Mouse (Mus musculus) neural tube, embryonic 15.5 days (tissue): ENCODE data around the gene Vps11. TPM values are rescaled to one million over a fixed set of nuclear protein-coding genes. Genes with fewer than 3 reads are reported as not detected.
"Not testable (repeated sequence)": the region's sequence is repeated elsewhere in the genome, so short reads cannot be mapped to it uniquely, and the experiment has no call there.

Experiments used
- ATAC-seq: fragments of 200-750 bp; cut with Nextera tagmentation; 2 replicates; pipeline ENCODE4 v1.8.0; 2017; ENCODE audit warnings: mild to moderate bottlenecking, moderate TSS enrichment, moderate library complexity; ENCODE audit not compliant: low FRiP score
- H3K27ac ChIP-seq: fragments of 300-500 bp; sonication (generic); replicated peaks from 2 replicates; pipeline ENCODE4 v1.5.1; 2015; ENCODE audit warnings: mild to moderate bottlenecking, inconsistent platforms
- H3K27me3 ChIP-seq: fragments of 300-500 bp; sonication (generic); replicated peaks from 2 replicates; pipeline ENCODE4 v1.6.1; 2015; ENCODE audit warnings: inconsistent platforms
- H3K36me3 ChIP-seq: fragments of 300-500 bp; sonication (generic); 2 replicates; pipeline ENCODE4 v1.6.1; 2015; ENCODE audit warnings: inconsistent platforms
- H3K4me1 ChIP-seq: fragments of 300-500 bp; sonication (generic); 2 replicates; pipeline ENCODE4 v1.6.1; 2015; ENCODE audit warnings: inconsistent platforms
- H3K4me2 ChIP-seq: fragments of 300-500 bp; sonication (generic); 2 replicates; pipeline ENCODE4 v1.6.1; 2015; ENCODE audit warnings: inconsistent platforms, mild to moderate bottlenecking, moderate library complexity
- H3K4me3 ChIP-seq: fragments of 300-500 bp; sonication (generic); replicated peaks from 2 replicates; pipeline ENCODE4 v1.5.1; 2015; ENCODE audit warnings: mild to moderate bottlenecking, inconsistent platforms
- H3K9ac ChIP-seq: fragments of 300-500 bp; sonication (generic); replicated peaks from 2 replicates; pipeline ENCODE4 v1.6.1; 2015; ENCODE audit warnings: mild to moderate bottlenecking, inconsistent platforms
- H3K9me3 ChIP-seq: fragments of 300-500 bp; sonication (generic); replicated peaks from 2 replicates; pipeline ENCODE4 v1.6.1; 2016; ENCODE audit warnings: inconsistent platforms
- WGBS: fragments of 180-500 bp; shearing (Covaris S2); methylation state at CpG from one replicate; pipeline ENCODE4 v1.1.7; 2015; ENCODE audit warnings: mixed read lengths; 5-methylcytosine and 5-hydroxymethylcytosine counted together
- polyA plus RNA-seq: library from polyadenylated mRNA; unstranded; fragments of >200 nt; fragmentation: Nextera tagmentation; extraction: Ambion mirVana; gene quantifications from 2 replicates; pipeline ENCODE4 v1.2.1, GENCODE M21; 2015

Gene Vps11
- polyA plus RNA-seq, 1 experiment from 2014 or later: 40.8 TPM

DNA sequence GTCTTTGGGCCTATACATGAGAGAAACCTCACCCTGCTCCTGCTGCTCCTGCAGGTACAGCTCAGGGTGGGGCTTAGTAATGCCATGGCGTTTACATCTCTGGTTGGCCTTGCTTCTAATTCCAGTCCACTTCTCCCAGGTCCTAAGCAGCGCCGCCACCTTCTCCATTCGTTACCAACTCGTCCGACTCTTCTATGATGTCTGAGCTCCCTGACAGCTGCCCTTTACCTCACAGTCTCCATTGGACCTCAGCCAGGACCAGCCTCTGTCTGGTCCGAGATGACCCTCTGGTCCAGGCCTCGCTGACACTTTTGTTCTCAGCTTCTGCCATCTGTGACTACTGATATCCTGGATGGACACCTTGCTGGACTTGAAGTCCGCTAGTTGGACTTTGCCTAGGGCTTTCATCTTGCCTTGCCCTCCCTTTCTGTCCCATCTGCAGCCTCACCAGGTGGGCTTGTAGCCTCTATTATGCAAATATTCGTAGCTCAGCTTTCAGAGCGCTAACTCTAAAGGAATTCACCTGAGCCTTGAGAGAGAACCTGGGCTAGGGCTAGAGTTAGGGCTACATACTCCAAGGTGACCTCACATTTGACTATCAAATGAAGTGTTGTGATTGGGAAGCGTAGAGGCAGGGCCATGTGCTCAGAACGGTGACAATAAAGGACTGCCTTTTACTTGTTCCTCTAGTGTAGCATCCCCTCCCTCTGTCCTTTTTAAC lies 28.4 kb downstream of the Vps11 start:
- WGBS: 96% methylated on average over 13 of the region's 13 CpGs
- Histone ChIP-seq H3K36me3 (peaks cover 52% of the 10 kb centered on the region), H3K9ac (no peak overlapping the region), H3K9me3 (no peaks in the 10 kb centered on the region), H3K4me2 (no peak overlapping the region), H3K27ac (no peak overlapping the region), H3K27me3 (no peaks in the 10 kb centered on the region), H3K4me3 (no peak overlapping the region), H3K4me1 (peaks cover 25% of the 10 kb centered on the region)
- no peak for ATAC-seq

DNA sequence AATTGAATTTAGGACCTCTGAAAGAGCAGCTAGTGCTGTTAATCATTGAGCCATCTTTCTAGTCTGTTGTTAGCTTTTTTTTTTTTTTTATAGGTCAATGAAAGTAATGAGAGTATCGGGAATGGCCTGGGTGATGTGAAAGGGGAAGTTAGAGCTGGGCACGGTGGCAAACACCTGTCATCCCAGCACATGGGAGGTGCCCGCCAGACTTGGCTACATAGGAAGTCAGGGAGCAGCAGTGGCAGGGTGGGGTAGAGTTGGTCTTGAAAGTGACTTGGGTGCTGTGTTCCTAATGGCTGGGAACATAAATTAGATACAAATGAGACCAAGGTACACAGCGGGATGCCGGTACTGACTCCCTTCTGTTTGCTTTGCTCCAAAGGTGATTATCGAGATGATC lies 30.7 kb downstream of the Vps11 start:
- Histone ChIP-seq H3K27me3 (no peaks in the 10 kb centered on the region), H3K4me2 (no peak overlapping the region), H3K27ac (no peak overlapping the region), H3K4me3 (no peak overlapping the region), H3K4me1 (peaks cover 19% of the 10 kb centered on the region), H3K36me3 (peaks cover 48% of the 10 kb centered on the region), H3K9me3 (no peaks in the 10 kb centered on the region), H3K9ac (no peak overlapping the region)
- ATAC-seq: no peak
- 92% methylated on average over 6 of the region's 6 CpGs for WGBS

DNA sequence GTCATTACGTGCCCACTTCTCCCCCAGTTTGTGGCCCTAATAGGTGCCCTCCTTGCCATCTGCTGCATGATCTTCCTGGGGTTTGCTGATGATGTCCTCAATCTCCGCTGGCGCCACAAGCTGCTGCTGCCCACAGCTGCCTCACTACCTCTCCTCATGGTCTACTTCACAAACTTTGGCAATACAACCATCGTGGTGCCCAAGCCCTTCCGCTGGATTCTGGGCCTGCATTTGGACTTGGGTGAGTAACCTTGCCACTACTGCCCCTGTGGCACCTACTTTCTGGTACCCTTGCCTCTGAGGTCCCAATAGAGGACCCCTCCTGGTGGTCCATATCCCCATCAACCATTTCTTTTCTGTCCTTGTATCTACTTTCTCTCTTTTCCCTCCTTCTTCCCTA lies 33.5 kb downstream of the Vps11 start:
- Histone ChIP-seq H3K9ac (0 out of 2 replicates have a peak overlapping the region, but pooled peaks have one; percentile 93), H3K4me3 (peak overlapping the region; percentile 85), H3K27ac (no peak overlapping the region), H3K4me2 (peak overlapping the region; percentile 91), H3K4me1 (peaks cover 19% of the 10 kb centered on the region), H3K9me3 (no peaks in the 10 kb centered on the region), H3K36me3 (peaks cover 39% of the 10 kb centered on the region), H3K27me3 (no peaks in the 10 kb centered on the region)
- 91% methylated on average over 5 of the region's 5 CpGs for WGBS
- ATAC-seq: no peak

DNA sequence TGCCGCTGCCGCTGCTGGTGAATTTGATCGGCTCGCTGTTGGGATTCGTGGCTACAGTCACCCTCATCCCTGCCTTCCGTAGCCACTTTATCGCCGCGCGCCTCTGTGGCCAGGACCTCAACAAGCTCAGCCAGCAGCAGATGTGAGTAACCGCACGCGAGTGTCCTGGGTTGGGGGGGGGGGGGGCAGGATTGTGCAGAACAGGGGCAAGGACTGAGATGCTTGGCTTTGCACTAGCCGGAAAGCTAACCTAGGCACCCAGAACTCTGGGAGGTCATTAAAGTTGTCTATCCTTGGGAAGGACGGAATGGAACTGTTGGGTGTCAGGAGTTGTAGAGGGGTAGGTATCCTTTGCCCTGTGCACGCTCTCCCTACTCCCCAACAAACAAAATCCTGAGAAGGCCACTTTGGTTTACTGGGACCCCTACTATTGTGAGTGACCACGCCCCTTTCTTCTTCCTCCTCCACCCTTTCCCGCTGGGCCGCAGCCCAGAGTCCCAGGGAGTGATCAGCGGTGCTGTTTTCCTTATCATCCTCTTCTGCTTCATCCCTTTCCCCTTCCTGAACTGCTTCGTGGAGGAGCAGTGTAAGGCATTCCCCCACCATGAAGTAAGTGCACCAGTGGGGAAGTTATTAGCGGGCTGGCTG lies 34.3 kb downstream of the Vps11 start:
- H3K36me3 ChIP-seq: peaks cover 32% of the 10 kb centered on the region
- peak; percentile 30; the same call in 1 of the 2 replicates for ATAC-seq
- no peaks in the 10 kb centered on the region for H3K9me3 ChIP-seq
- no peaks in the 10 kb centered on the region for H3K27me3 ChIP-seq
- WGBS: under 1% methylated on average over 22 of the region's 22 CpGs
- H3K4me3 ChIP-seq: peak overlapping the region; percentile 85
- peaks cover 19% of the 10 kb centered on the region for H3K4me1 ChIP-seq
- peak overlapping the region; percentile 91 for H3K4me2 ChIP-seq
- peak overlapping the region; percentile 93 for H3K27ac ChIP-seq
- H3K9ac ChIP-seq: peak overlapping the region; percentile 93

DNA sequence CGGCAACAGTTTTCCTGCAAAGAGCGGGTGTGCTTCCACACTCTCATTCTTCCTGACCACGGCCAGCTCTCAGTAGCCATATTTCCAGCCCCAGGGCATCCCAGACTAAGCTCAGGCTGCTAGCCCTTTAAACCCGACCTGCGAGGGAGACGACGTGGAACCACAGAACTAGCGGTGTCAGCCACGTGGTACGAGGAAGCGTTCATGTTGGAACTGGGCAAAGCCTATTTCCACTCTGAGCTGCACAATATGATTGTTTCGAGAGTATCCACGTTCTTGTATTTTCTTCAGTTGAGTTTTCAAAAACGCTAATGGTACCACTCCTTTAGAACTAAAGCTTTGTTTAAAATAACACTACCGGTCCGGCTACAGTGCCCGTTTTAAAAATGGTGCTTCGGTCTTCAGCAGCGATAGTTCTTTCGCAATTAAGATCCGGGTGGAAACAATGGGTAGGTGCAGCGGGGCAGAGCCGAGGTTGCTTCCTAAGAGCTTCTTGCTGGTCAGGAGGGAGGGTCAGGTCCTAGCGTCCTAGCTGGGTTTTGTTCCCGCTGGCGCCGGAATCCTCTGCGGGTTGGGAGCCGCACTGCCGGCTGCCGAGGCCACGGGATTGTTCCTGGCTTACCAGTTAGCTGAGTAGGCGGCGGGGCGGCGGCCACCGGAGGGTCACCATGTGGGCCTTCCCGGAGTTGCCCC lies 35.0 kb downstream of the Vps11 start:
- Histone ChIP-seq H3K4me1 (peaks cover 19% of the 10 kb centered on the region), H3K36me3 (peaks cover 26% of the 10 kb centered on the region), H3K4me2 (peak overlapping the region; percentile 91), H3K27ac (peak overlapping the region; percentile 93), H3K4me3 (peak overlapping the region; percentile 85), H3K27me3 (no peaks in the 10 kb centered on the region), H3K9ac (peak overlapping the region; percentile 93), H3K9me3 (no peaks in the 10 kb centered on the region)
- peak; percentile 95 for ATAC-seq
- WGBS: under 1% methylated on average over 38 of the region's 38 CpGs

DNA sequence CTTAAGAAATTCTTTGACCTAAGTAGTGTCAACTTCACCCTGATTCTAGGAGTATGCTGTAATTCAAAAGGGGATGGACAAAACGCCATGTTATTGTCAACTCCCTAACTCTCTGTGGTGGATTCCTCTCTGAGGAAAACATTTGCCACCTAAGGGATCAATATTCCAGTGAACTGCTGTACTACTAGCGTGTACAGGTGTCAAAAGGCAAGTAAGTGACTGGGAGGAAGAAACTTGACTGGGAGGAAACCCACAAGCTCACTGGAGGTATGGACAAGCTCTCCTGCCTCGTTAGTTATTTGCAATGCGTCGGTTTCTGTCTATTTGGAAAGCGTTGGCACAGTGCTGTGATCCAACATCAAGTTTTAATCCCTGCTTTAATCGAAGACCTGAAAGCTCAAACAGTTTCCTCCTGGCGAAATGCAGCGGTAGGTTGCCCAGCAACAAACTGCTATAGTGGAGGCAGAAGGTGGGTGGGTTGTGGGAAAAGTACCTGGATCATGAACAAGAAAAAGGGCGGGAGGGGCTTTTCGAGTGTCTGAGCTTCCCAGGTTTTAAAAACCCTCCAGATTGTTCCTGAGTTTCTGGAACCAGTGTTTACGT lies 35.6 kb downstream of the Vps11 start, which contains the start of gene Dpagt1:
Dpagt1 (plus strand) TSS at position 252 of the 603 bp plus-strand sequence.
- peak; percentile 46; the same call in 1 of the 2 replicates for ATAC-seq
- H3K9me3 ChIP-seq: no peaks in the 10 kb centered on the region
- peak within 1 kb of the TSS; percentile 85 for H3K4me3 ChIP-seq
- WGBS: 3% methylated on average over 12 of the region's 12 CpGs
- H3K4me1 ChIP-seq: peaks cover 21% of the 10 kb centered on the region
- H3K9ac ChIP-seq: peak within 1 kb of the TSS; percentile 93
- H3K36me3 ChIP-seq: peaks cover 19% of the 10 kb centered on the region
- H3K27ac ChIP-seq: peak within 1 kb of the TSS; percentile 93
- H3K27me3 ChIP-seq: no peaks in the 10 kb centered on the region
- peak within 1 kb of the TSS; percentile 91 for H3K4me2 ChIP-seq

DNA sequence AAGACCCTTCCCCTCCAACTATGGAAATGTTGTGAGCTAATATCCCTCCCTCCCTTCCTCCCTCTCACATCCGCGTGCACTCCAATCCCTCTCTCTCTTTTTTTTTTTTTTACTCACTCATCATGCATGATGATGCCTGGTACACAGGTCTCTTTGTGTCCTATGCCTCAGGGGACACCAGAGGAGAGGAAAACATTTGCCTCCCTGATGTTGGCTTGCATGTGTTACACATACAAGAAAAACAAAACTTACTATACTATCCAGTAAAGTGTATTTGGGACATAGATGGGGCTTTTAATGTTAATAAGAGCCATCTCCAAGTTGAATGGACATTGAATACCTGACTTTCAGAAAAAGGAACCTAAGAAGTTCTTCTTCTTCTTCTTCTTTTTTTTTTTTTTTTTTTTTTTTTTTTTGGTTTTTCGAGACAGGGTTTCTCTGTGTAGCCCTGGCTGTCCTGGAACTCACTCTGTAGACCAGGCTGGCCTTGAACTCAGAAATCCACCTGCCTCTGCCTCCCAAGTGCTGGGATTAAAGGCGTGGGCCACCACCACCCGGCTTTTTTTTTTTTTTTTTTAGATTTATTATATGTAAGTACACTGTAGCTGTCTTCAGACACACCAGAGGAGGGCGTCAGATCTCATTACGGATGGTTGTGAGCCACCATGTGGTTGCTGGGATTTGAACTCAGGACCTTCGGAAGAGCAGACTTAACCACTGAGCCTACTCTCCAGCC lies 36.3 kb downstream of the Vps11 start:
- H3K27me3 ChIP-seq, H3K9me3 ChIP-seq, ATAC-seq: not testable (repeated sequence)
- Histone ChIP-seq H3K9ac (peak overlapping the region; percentile 93; the same call in 1 of the 2 replicates), H3K27ac (peak overlapping the region; percentile 93), H3K4me1 (peaks cover 27% of the 10 kb centered on the region), H3K4me3 (peak overlapping the region; percentile 85; the same call in 1 of the 2 replicates), H3K4me2 (peak overlapping the region; percentile 91), H3K36me3 (peaks cover 13% of the 10 kb centered on the region; the same call in 1 of the 2 replicates)
- 63% methylated on average over 7 of the region's 8 CpGs for WGBS

DNA sequence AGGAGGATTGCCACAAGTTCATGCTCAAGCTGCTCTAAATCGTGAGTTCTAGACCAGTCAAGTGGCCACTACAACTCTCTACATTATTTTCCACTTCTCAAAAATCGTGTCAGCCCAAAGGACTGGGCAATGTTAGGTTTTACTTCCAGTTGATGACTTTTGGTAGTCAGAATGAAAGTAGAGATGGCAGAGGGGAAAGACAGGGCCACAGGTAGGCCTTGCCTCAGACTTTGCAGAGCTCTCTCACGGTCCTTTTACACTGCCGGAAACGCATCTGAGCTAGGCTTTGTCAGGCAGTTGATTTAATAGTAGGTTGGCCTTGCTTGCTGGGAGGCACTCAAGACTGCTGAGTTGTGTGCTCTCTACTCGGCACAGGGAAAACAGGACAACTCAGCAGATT lies 37.3 kb downstream of the Vps11 start:
- Histone ChIP-seq H3K4me1 (peaks cover 31% of the 10 kb centered on the region), H3K4me2 (no peak overlapping the region), H3K9ac (no peak overlapping the region), H3K9me3 (no peaks in the 10 kb centered on the region), H3K27me3 (no peaks in the 10 kb centered on the region), H3K4me3 (no peak overlapping the region), H3K27ac (no peak overlapping the region), H3K36me3 (peaks cover 5% of the 10 kb centered on the region; the same call in 1 of the 2 replicates)
- no peak for ATAC-seq
- 65% methylated on average over 6 of the region's 6 CpGs for WGBS

DNA sequence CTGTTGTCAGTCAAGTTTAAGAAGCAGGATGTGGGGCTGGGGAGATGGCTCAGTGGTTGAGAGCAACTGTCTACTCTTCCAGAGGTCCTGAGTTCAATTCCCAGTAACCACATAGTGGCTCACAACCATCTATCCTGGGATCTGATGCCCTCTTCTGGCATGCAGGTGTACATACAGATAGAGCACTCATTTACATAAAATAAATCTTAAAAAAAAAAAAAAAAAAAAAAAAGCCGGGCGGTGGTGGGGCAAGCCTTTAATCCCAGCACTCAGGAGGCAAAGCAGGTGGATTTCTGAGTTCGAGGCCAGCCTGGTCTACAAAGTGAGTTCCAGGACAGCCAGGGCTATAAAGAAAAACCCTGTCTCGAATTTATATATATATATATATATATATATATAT lies 37.8 kb downstream of the Vps11 start:
- not testable (repeated sequence) for H3K4me3 ChIP-seq, H3K4me2 ChIP-seq, H3K9ac ChIP-seq, ATAC-seq, H3K9me3 ChIP-seq, H3K27me3 ChIP-seq, H3K36me3 ChIP-seq, H3K27ac ChIP-seq
- WGBS: 78% methylated on average over 2 of the region's 4 CpGs
- H3K4me1 ChIP-seq: peaks cover 36% of the 10 kb centered on the region

DNA sequence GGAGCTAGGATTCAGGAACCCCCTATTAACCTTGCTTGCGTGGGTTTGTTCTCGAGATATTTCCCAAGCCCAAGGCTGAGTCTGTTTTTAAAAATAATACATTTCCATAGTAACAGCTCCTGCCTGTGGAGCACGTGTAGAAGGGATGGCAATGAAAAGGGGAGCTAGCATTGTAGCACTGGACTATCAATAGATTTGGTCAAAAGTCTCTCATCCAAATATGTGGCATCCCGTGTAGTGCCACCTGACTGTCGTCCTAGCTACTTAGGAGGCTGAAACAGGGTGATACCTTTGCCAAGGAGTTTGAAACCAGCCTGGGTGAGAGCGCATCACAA lies 40.7 kb downstream of the Vps11 start:
- no peaks in the 10 kb centered on the region for H3K27me3 ChIP-seq
- H3K9me3 ChIP-seq: no peaks in the 10 kb centered on the region
- peak overlapping the region; percentile 45 for H3K9ac ChIP-seq
- H3K36me3 ChIP-seq: peaks cover 7% of the 10 kb centered on the region
- peak overlapping the region; percentile 80 for H3K27ac ChIP-seq
- H3K4me2 ChIP-seq: peak overlapping the region; percentile 90
- H3K4me3 ChIP-seq: peak overlapping the region; percentile 66
- 23% methylated on average over 6 of the region's 6 CpGs for WGBS
- H3K4me1 ChIP-seq: peaks cover 40% of the 10 kb centered on the region
- ATAC-seq: peak; percentile 3; the same call in 1 of the 2 replicates
